Mouse (Mus musculus): ENCODE data around the gene Fyco1. TPM values are rescaled to one million over a fixed set of nuclear protein-coding genes. Genes with fewer than 3 reads are reported as not detected.
"Not testable (repeated sequence)": the region's sequence is repeated elsewhere in the genome, so short reads cannot be mapped to it uniquely, and the experiment has no call there.

Fyco1 gene
- polyA plus RNA-seq, 1 experiment from 2014 or later, result 7.3 TPM

DNA sequence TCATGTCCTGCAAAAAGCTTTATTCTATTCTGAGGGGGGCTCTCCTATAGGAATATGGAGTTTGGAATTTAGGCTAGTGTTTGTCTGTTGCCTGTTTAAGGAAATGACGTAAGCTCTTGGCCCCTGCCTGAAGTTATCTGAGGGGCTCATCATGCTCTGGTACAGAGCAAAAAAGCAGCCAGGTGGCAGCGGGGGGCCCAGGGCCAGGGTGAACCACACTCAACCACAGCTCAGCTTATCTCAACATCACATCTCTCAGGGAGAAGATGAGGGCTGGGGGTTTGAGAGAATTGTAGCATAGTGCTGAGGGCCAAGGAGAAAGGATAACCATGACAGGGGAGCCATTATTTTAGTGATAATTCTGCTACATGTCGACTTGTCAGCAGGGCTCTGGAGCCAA is 94.9 kb downstream of the Fyco1 start:
- ATAC-seq (ENCODE audit: insufficient number of reproducible peaks, low FRiP score, low TSS enrichment, low read depth), result no peak

GRCm38 (mm10) chr9:123754333-123754732 is 97.4 kb downstream of the Fyco1 start:
- Histone ChIP-seq H3K4me2 (ENCODE audit: low read depth, severe bottlenecking) (no peak overlapping the region), H3K36me3 (ENCODE audit: control insufficient read depth, insufficient read depth, low read length) (no peaks in the 10 kb centered on the region), H3K9me3 (ENCODE audit: control insufficient read depth, low read length) (no peaks in the 10 kb centered on the region), H3K27me3 (ENCODE audit: control insufficient read depth, insufficient read depth, low read length) (no peaks in the 10 kb centered on the region), H3K4me1 (ENCODE audit: control insufficient read depth, insufficient read depth, low read length) (no peaks in the 10 kb centered on the region), H3K27ac (replicated peaks; ENCODE audit: low read depth, low read length) (no peak overlapping the region), H3K4me3 (ENCODE audit: low read depth, low read length) (no peak overlapping the region), H3K9ac (ENCODE audit: low read length) (no peak overlapping the region)
- DNase-seq (ENCODE audit: low spot score) (no peak), ATAC-seq (ENCODE audit: insufficient number of reproducible peaks, low FRiP score, low TSS enrichment, low read depth) (no peak)
- 89% methylated on average over 4 of the region's 4 CpGs for WGBS

More for the DNA sequence above, 94.9 kb downstream of the Fyco1 start:
- Histone ChIP-seq H3K9me3 (ENCODE audit: control insufficient read depth, low read length) (no peaks in the 10 kb centered on the region), H3K4me3 (ENCODE audit: low read depth, low read length) (no peak overlapping the region), H3K27me3 (ENCODE audit: control insufficient read depth, insufficient read depth, low read length) (no peaks in the 10 kb centered on the region), H3K27ac (replicated peaks; ENCODE audit: low read depth, low read length) (no peak overlapping the region), H3K4me1 (ENCODE audit: control insufficient read depth, insufficient read depth, low read length) (no peaks in the 10 kb centered on the region), H3K36me3 (ENCODE audit: control insufficient read depth, insufficient read depth, low read length) (no peaks in the 10 kb centered on the region), H3K9ac (ENCODE audit: low read length) (no peak overlapping the region), H3K4me2 (ENCODE audit: low read depth, severe bottlenecking) (no peak overlapping the region)
- no peak for DNase-seq (ENCODE audit: low spot score)
- WGBS, result 78% methylated on average over 3 of the region's 3 CpGs

GRCm38 (mm10) chr9:123749687-123750086 is 102.0 kb downstream of the Fyco1 start:
- H3K36me3 ChIP-seq (ENCODE audit: control insufficient read depth, insufficient read depth, low read length); H3K4me3 ChIP-seq (ENCODE audit: low read depth, low read length); H3K4me2 ChIP-seq (ENCODE audit: low read depth, severe bottlenecking); H3K27me3 ChIP-seq (ENCODE audit: control insufficient read depth, insufficient read depth, low read length); H3K9me3 ChIP-seq (ENCODE audit: control insufficient read depth, low read length); DNase-seq (ENCODE audit: low spot score); ATAC-seq (ENCODE audit: insufficient number of reproducible peaks, low FRiP score, low TSS enrichment, low read depth); H3K9ac ChIP-seq (ENCODE audit: low read length); H3K4me1 ChIP-seq (ENCODE audit: control insufficient read depth, insufficient read depth, low read length); H3K27ac ChIP-seq (replicated peaks; ENCODE audit: low read depth, low read length): not testable (repeated sequence)
- 94% methylated on average over 7 of the region's 8 CpGs for WGBS

DNA sequence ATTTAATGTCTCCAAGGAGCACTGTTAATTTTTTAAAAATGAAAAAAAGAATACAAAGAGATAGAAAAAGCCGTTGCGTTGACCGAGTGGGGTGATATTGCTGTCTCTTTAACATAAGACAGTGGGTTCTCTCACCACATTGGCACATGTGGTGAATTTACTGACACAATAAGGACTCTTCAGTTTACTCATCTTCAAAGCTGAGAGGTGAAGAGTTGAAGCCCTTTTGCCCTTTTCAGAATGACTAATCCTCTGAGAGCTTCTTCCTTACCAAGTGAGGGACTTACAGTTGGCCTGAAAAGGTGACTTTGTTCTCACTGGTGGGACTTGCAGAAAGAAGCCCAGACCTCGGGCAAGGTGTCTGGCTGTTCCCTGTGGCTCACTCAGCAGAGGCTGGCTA is 110.9 kb downstream of the Fyco1 start:
- Histone ChIP-seq H3K9me3 (ENCODE audit: control insufficient read depth, low read length) (no peaks in the 10 kb centered on the region), H3K9ac (ENCODE audit: low read length) (no peak overlapping the region), H3K4me2 (ENCODE audit: low read depth, severe bottlenecking) (no peak overlapping the region), H3K27ac (replicated peaks; ENCODE audit: low read depth, low read length) (no peak overlapping the region), H3K4me1 (ENCODE audit: control insufficient read depth, insufficient read depth, low read length) (no peaks in the 10 kb centered on the region), H3K27me3 (ENCODE audit: control insufficient read depth, insufficient read depth, low read length) (no peaks in the 10 kb centered on the region), H3K36me3 (ENCODE audit: control insufficient read depth, insufficient read depth, low read length) (no peaks in the 10 kb centered on the region), H3K4me3 (ENCODE audit: low read depth, low read length) (no peak overlapping the region)
- ATAC-seq (ENCODE audit: insufficient number of reproducible peaks, low FRiP score, low TSS enrichment, low read depth) (no peak), DNase-seq (ENCODE audit: low spot score) (no peak)
- 85% methylated on average over 4 of the region's 4 CpGs for WGBS

Other genes starting within 250 kb of the Fyco1 start
- 0.11 and 0.27 TPM in 2 replicates for gene Slc6a20b, start 219.3 kb downstream of the Fyco1 start, polyA plus RNA-seq (2014; fragmentation: Nextera tagmentation; extraction: Ambion mirVana)
- 0.03 and 0.10 TPM in 2 replicates for gene Ccr9, start 173.5 kb downstream of the Fyco1 start, polyA plus RNA-seq (2014; fragmentation: Nextera tagmentation; extraction: Ambion mirVana)
- gene Slc6a20a, start 173.0 kb downstream of the Fyco1 start, polyA plus RNA-seq (2014; fragmentation: Nextera tagmentation; extraction: Ambion mirVana), result not detected in 2 replicates
- 43.4 and 47.0 TPM in 2 replicates for gene Lztfl1, start 134.2 kb downstream of the Fyco1 start, polyA plus RNA-seq (2014; fragmentation: Nextera tagmentation; extraction: Ambion mirVana)
- 0.23 and 0.33 TPM in 2 replicates for gene Cxcr6, start 45.4 kb downstream of the Fyco1 start, polyA plus RNA-seq (2014; fragmentation: Nextera tagmentation; extraction: Ambion mirVana)
- 0.04 TPM in 1 of 2 replicates, not detected in the other for gene Xcr1, start 10.1 kb upstream of the Fyco1 start, polyA plus RNA-seq (2014; fragmentation: Nextera tagmentation; extraction: Ambion mirVana)
- gene Ccr1, start 116.8 kb upstream of the Fyco1 start, polyA plus RNA-seq (2014; fragmentation: Nextera tagmentation; extraction: Ambion mirVana), result 0.51 and 0.96 TPM in 2 replicates
- not detected in 2 replicates for gene Ccr1l1, start 126.5 kb upstream of the Fyco1 start, polyA plus RNA-seq (2014; fragmentation: Nextera tagmentation; extraction: Ambion mirVana)
- not detected in 2 replicates for gene Ccr3, start 170.1 kb upstream of the Fyco1 start, polyA plus RNA-seq (2014; fragmentation: Nextera tagmentation; extraction: Ambion mirVana)

Measured in limb, embryonic 11.5 days (tissue).